Mouse (Mus musculus) thymus, adult 2 months (tissue): ENCODE measurements around the gene Brd3os.

Experiments
- CTCF ChIP-seq: fragments of 200-500 bp; IDR thresholded peaks from 2 replicates; pipeline ENCODE4 v1.5.1; 2012; ENCODE audit warnings: mild to moderate bottlenecking, control low read depth, low read length, moderate library complexity, borderline replicate concordance; ENCODE audit not compliant: control insufficient read depth, poor library complexity, insufficient read depth; ENCODE audit errors: extremely low read depth
- POLR2A ChIP-seq: fragments of 200-500 bp; IDR thresholded peaks from 2 replicates; pipeline ENCODE4 v1.6.1; 2012; ENCODE audit warnings: mild to moderate bottlenecking, low read length, control low read depth, moderate library complexity; ENCODE audit not compliant: control insufficient read depth, poor library complexity, insufficient read depth; ENCODE audit errors: extremely low read depth

GRCm38 (mm10) chr2:27462901-27463300 lies 20.8 kb downstream of the Brd3os start:
- TF ChIP-seq CTCF (no peak), POLR2A (no peak)
